Mouse (Mus musculus) cerebellum, adult 2 months (tissue): ENCODE results near the gene Ltb4r1. TPM values are rescaled to one million over a fixed set of nuclear protein-coding genes. Genes with fewer than 3 reads are reported as not detected.

Experiments used
- DNase-seq, 2 experiments: peaks; one replicate each; pipeline ENCODE4 v3.0.0; 2021
- H3K27ac ChIP-seq: fragments of 200-500 bp; 2 replicates; pipeline ENCODE4 v1.5.1; 2012; ENCODE audit warnings: low read length, control low read depth, inconsistent platforms; ENCODE audit not compliant: insufficient read depth
- H3K27me3 ChIP-seq: fragments of 200-500 bp; 2 replicates; pipeline ENCODE4 v1.6.1; 2012; ENCODE audit warnings: inconsistent platforms, mild to moderate bottlenecking, low read length, moderate library complexity; ENCODE audit not compliant: control insufficient read depth, insufficient read depth
- H3K4me1 ChIP-seq: fragments of 200-500 bp; 2 replicates; pipeline ENCODE4 v1.6.1; 2011; ENCODE audit warnings: low read length; ENCODE audit not compliant: control insufficient read depth, insufficient read depth
- H3K4me3 ChIP-seq: fragments of 200-500 bp; replicated peaks from 2 replicates; pipeline ENCODE3; 2011; ENCODE audit warnings: mild to moderate bottlenecking, low read depth, low read length, control low read depth; ENCODE audit not compliant: insufficient read depth
- CTCF ChIP-seq: fragments of 200-500 bp; IDR thresholded peaks from 2 replicates; pipeline ENCODE4 v1.5.1; 2011; ENCODE audit warnings: low read depth, mild to moderate bottlenecking, control low read depth, low read length, moderate library complexity, borderline replicate concordance; ENCODE audit not compliant: insufficient read depth
- POLR2A ChIP-seq: fragments of 200-500 bp; IDR thresholded peaks from 2 replicates; pipeline ENCODE4 v1.6.1; 2011; ENCODE audit warnings: low read length, control low read depth, borderline replicate concordance; ENCODE audit not compliant: insufficient read depth
- WGBS: fragments of 180-500 bp; shearing (Covaris S2); methylation state at CpG from one replicate; pipeline ENCODE4 v1.1.7; 2018; 5-methylcytosine and 5-hydroxymethylcytosine counted together
- polyA plus RNA-seq: library from polyadenylated mRNA; depleted of rRNA; stranded (reverse); fragments of >200 nt; gene quantifications from 2 replicates; pipeline ENCODE4 v1.2.3, GENCODE M21; 2012

Gene Ltb4r1
- polyA plus RNA-seq, 1 experiment = 0.36 TPM

- no peak overlapping the region for H3K27ac ChIP-seq
- peaks cover 4% of the 10 kb centered on the region; the same call in 1 of the 2 replicates for H3K4me1 ChIP-seq
- WGBS = 93% methylated on average over 6 of the region's 6 CpGs
- TF ChIP-seq POLR2A (no peak), CTCF (no peak)
- DNase-seq = no peak
- H3K27me3 ChIP-seq = no peaks in the 10 kb centered on the region
- H3K4me3 ChIP-seq = no peak overlapping the region
Observed at GRCm38 (mm10) chr14:55768555-55768954, 2.8 kb downstream of the Ltb4r1 start.

DNA sequence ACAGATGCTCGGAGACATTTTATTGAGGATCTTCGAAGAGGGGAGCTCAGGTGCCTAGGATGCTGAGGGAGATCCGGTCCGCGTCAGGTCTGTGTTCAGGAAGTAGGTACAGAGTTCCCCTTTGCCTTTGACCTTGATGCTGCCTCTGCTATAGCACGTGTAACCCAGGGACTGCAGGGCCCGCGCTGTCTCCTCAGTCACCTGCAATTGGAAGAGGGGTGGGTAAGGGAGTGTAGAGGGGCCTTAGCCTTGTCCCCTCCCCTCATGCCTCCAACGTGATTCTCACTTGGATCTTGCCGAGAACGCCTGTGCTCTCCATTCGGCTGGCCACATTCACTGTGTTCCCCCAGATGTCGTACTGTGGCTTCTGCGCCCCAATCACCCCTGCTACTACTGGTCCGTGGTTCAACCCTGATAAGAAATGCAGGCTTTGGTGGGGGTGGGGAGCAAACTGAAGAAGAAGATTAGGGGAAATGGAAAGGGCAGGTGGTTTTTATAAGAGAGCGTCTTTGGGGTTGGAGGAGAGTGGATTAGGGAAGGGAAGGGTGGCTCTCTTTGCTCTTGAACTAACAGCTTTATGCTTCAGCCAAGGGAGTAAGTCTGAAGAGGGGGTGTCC, 3.4 kb downstream of the Ltb4r1 start:
- peaks cover 4% of the 10 kb centered on the region; the same call in 1 of the 2 replicates for H3K4me1 ChIP-seq

GRCm38 (mm10) chr14:55776711-55777110, 10.9 kb downstream of the Ltb4r1 start:
- WGBS = 81% methylated on average over 7 of the region's 7 CpGs

More for the DNA sequence above, 3.4 kb downstream of the Ltb4r1 start:
- no peak for DNase-seq
- Histone ChIP-seq H3K4me3 (no peak overlapping the region), H3K27ac (no peak overlapping the region), H3K27me3 (no peaks in the 10 kb centered on the region)
- 87% methylated on average over 16 of the region's 16 CpGs for WGBS
- TF ChIP-seq CTCF = no peak
- TF ChIP-seq POLR2A = no peak

DNA sequence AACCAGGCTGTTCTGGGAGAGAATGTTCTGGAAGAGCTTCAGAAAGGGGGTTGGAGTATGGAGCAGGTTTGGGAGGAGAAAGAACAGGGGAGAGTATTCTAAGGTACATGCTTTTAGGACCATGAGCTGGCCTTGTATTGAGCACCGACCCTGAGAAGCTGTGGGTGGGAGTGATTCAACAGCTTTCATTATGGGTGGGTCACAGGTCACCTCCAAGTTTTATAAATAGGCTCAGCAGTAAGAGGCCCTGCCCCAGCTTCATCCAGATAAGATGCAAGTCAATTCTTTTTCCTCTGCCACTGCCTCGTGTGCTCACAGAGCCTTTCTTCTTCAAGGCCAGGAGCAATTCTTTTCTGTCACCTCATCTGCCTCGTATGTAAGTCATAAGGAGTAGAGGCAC, 11.4 kb downstream of the Ltb4r1 start:
- WGBS = 65% methylated on average over 3 of the region's 3 CpGs
- H3K27me3 ChIP-seq = no peaks in the 10 kb centered on the region
- H3K4me1 ChIP-seq = no peaks in the 10 kb centered on the region
- DNase-seq = no peak
- no peak overlapping the region for H3K27ac ChIP-seq
- TF ChIP-seq POLR2A (no peak), CTCF (no peak)
- no peak overlapping the region for H3K4me3 ChIP-seq

More at GRCm38 (mm10) chr14:55776711-55777110, 10.9 kb downstream of the Ltb4r1 start:
- DNase-seq = peak in 1 of 2 experiments; percentile 3
- H3K27me3 ChIP-seq = no peaks in the 10 kb centered on the region
- no peaks in the 10 kb centered on the region for H3K4me1 ChIP-seq
- H3K27ac ChIP-seq = no peak overlapping the region
- TF ChIP-seq POLR2A (no peak), CTCF (no peak)
- no peak overlapping the region for H3K4me3 ChIP-seq

DNA sequence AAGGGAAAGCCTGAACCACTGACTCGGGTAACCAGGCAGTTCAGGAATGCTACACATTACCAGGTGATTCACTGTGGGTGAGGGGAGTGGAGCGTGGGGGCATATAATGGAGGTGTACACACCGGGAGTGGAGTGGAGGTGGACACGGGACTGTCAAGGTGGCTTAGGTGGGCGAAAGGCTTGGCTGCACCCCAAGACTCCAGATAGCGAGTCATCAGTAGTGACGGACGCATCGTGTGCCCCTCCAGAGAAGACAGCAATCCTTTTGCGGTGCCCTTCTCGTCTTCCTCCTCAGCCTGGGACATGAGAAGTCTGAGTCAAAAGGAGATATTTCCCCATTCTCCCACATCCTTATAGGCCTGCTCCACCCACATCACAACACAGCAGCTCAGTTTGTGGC, 12.0 kb downstream of the Ltb4r1 start:
- Histone ChIP-seq H3K4me1 (no peaks in the 10 kb centered on the region), H3K27me3 (no peaks in the 10 kb centered on the region; the same call in 1 of the 2 replicates), H3K4me3 (no peak overlapping the region), H3K27ac (no peak overlapping the region)
- peak in 1 of 2 experiments; percentile 1 for DNase-seq
- 86% methylated on average over 11 of the region's 11 CpGs for whole genome bisulfite sequencing
- TF ChIP-seq POLR2A (no peak), CTCF (no peak)

DNA sequence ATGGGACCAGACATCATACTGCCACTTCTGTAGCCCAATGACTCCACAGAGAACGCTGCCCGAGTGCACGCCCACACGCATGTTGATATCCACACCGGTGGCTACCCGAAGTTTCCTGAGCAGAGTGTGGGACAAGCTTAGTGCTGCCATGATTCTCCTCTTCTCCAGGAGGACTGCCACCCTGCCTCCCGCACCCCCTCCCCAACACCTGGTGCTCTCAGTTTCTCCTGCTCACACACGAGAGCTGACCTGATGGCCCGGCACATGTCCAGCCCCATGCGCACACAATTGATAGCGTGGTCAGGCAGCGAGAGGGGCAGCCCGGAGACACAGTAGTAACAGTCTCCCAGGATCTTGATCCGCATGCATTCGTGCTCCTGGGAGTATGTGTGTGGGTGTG, 12.9 kb downstream of the Ltb4r1 start:
- no peaks in the 10 kb centered on the region; the same call in 1 of the 2 replicates for H3K27me3 ChIP-seq
- H3K4me1 ChIP-seq = no peaks in the 10 kb centered on the region
- 88% methylated on average over 15 of the region's 15 CpGs for WGBS
- H3K27ac ChIP-seq = no peak overlapping the region
- no peak overlapping the region for H3K4me3 ChIP-seq
- no peak for TF ChIP-seq POLR2A
- no peak for TF ChIP-seq CTCF
- peak in 1 of 2 experiments; percentile 3 for DNase-seq

GRCm38 (mm10) chr14:55779656-55780055, 13.9 kb downstream of the Ltb4r1 start:
- TF ChIP-seq POLR2A (no peak), CTCF (no peak)
- Histone ChIP-seq H3K27me3 (no peaks in the 10 kb centered on the region; the same call in 1 of the 2 replicates), H3K4me1 (no peaks in the 10 kb centered on the region), H3K4me3 (no peak overlapping the region), H3K27ac (no peak overlapping the region)
- DNase-seq = peak in 1 of 2 experiments; percentile 4
- 62% methylated on average over 16 of the region's 16 CpGs for WGBS

DNA sequence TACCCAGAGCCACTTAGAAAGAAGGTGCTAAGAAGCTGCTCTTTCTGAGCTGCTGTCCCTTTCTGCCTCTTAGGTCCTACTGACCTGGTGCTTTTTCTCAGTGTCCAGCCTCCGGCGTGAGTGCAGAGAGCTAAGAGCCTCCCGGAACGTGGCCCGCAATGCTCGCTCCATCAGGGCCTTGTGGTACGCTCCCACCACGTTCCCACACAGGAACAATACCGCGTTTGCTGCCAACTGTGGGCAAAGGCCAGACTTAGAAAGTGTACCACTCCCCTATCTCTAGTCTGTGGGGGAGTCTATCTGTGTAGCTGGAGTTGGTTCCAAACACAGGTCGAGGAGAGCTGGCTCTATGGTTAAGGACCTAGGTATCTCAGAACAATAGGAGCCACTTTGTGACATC, 15.0 kb downstream of the Ltb4r1 start:
- Histone ChIP-seq H3K27me3 (no peaks in the 10 kb centered on the region; the same call in 1 of the 2 replicates), H3K27ac (no peak overlapping the region), H3K4me1 (no peaks in the 10 kb centered on the region), H3K4me3 (no peak overlapping the region)
- TF ChIP-seq POLR2A = no peak
- TF ChIP-seq CTCF = no peak
- DNase-seq = peak in 1 of 2 experiments; percentile 9
- WGBS = 77% methylated on average over 11 of the region's 11 CpGs
